Mouse (Mus musculus): ENCODE results near the gene AL732309.1. TPM values are rescaled to one million over a fixed set of nuclear protein-coding genes. Genes with fewer than 3 reads are reported as not detected.

AL732309.1 gene
- polyA plus RNA-seq, 1 experiment from 2014 or later = 2.4 TPM

DNA sequence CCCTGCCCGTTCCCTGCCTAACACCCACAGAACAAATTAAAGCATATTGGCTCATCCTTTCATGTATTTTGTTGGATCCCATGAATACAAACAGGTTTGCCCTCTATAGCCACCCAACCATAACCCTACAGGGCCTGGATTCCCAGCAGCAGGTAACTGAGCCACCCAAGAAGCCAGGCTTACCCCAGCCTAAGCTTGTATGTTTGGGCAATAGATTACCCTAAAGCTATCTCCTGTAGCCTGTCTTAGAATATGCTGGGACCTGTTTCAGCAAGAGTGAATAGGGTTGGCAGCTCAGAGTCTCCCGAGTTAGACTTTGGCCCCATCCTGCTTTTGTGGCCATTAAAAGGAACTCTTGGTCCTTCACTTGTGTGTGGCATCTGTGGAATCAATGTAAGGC is 38.9 kb upstream of the AL732309.1 start:
- no peak overlapping the region for H3K4me3 ChIP-seq (ENCODE audit: control insufficient read depth in 1 of 2, insufficient read depth in 1 of 2, low read depth in 1 of 2, low read length in 2 of 2)
- H3K4me1 ChIP-seq (ENCODE audit: control insufficient read depth in 2 of 2, insufficient read depth in 2 of 2, low read length in 2 of 2) = peaks cover 0 to 6% of the 10 kb centered on the region in 2 experiments; a peak in 1 of 4 replicates
- ATAC-seq (ENCODE audit: insufficient number of reproducible peaks, insufficient read depth, low FRiP score, low read depth) = no peak
- peaks cover 56% of the 10 kb centered on the region for H3K36me3 ChIP-seq (ENCODE audit: control insufficient read depth, insufficient read depth, low read length)
- peaks cover 28% of the 10 kb centered on the region for H3K27me3 ChIP-seq (ENCODE audit: control insufficient read depth, insufficient read depth, low read length)
- H3K9ac ChIP-seq (ENCODE audit: low read length) = no peak overlapping the region
- 89% methylated on average over 2 of the region's 2 CpGs for WGBS
- no peak overlapping the region for H3K4me2 ChIP-seq (ENCODE audit: low read length)
- no peaks in the 10 kb centered on the region for H3K9me3 ChIP-seq (ENCODE audit: control insufficient read depth, low read length)
- no peak overlapping the region for H3K27ac ChIP-seq (replicated peaks in 1 of 2; ENCODE audit: control insufficient read depth in 1 of 2, insufficient read depth in 1 of 2, low read depth in 2 of 2, low read length in 2 of 2)

DNA sequence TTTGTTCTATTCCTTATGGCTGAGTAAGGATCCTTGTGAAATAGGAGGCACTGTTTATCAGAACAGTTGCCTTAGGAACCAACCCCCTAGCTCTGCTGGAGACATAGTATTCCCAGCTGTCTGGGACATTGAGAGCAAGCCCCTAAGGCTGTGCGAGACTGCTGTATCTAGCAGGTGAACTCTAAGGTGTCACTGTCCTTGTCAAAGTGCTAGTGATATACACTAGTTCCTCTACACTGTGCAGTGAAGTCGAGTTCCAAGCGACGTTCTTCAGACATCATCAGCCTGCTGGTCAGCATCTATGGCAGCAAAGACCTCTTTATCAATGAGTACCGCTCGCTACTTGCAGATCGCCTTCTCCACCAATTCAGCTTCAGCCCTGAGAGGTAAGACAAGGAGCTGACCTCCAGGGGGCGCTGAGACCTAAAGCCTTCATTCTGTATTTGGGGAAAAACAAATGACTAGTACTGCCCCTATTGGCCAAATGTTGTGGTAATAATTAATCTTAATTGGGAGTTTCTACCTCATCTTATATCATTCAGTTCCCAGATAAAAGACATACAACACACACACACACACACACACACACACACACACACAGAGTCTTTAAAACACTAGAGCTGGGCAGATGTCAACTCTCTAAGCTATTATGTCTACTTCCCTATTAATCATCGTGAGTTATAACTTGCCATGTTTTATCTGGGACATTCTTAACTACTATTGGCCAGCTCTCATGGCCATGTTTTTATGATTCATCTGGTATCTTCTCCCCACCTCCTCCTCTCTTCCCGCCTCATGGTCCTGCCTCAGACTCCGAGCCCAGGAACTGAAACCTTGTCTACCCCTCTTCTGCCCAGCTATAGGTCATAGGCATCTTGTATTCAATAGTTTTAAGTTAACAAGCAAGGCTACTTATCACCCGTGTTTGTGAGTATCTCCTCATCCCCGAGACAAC is 32.5 kb upstream of the AL732309.1 start:
- Histone ChIP-seq H3K9ac (ENCODE audit: low read length) (no peak overlapping the region), H3K4me2 (ENCODE audit: low read length) (no peak overlapping the region), H3K36me3 (ENCODE audit: control insufficient read depth, insufficient read depth, low read length) (peaks cover 96% of the 10 kb centered on the region), H3K27ac (replicated peaks in 1 of 2; ENCODE audit: control insufficient read depth in 1 of 2, insufficient read depth in 1 of 2, low read depth in 2 of 2, low read length in 2 of 2) (no peak overlapping the region), H3K9me3 (ENCODE audit: control insufficient read depth, low read length) (no peaks in the 10 kb centered on the region), H3K4me1 (ENCODE audit: control insufficient read depth in 2 of 2, insufficient read depth in 2 of 2, low read length in 2 of 2) (no peaks in the 10 kb centered on the region), H3K4me3 (ENCODE audit: control insufficient read depth in 1 of 2, insufficient read depth in 1 of 2, low read depth in 1 of 2, low read length in 2 of 2) (no peak overlapping the region), H3K27me3 (ENCODE audit: control insufficient read depth, insufficient read depth, low read length) (no peaks in the 10 kb centered on the region)
- WGBS = 64% methylated on average over 13 of the region's 13 CpGs
- ATAC-seq (ENCODE audit: insufficient number of reproducible peaks, insufficient read depth, low FRiP score, low read depth) = no peak

DNA sequence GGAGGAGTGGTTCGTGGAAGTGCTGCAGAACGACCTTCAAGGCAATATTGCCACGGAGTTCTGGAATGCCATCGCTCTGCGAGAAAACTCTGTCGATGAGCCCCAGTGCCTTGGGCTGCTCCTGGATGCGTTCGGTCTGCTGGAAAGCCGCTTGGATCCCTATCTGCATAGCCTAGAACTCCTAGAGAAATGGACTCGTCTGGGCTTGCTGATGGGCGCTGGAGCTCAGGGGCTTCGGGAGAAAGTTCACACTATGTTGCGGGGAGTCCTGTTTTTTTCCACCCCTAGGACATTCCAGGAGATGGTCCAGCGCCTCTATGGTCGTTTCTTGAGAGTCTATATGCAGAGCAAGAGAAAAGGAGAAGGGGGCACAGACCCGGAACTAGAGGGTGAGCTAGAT is 26.3 kb upstream of the AL732309.1 start:
- Histone ChIP-seq H3K27ac (replicated peaks in 1 of 2; ENCODE audit: control insufficient read depth in 1 of 2, insufficient read depth in 1 of 2, low read depth in 2 of 2, low read length in 2 of 2) (no peak overlapping the region), H3K9ac (ENCODE audit: low read length) (peak overlapping the region; percentile 91), H3K9me3 (ENCODE audit: control insufficient read depth, low read length) (no peaks in the 10 kb centered on the region), H3K36me3 (ENCODE audit: control insufficient read depth, insufficient read depth, low read length) (peaks cover 79% of the 10 kb centered on the region), H3K4me1 (ENCODE audit: control insufficient read depth in 2 of 2, insufficient read depth in 2 of 2, low read length in 2 of 2) (peaks cover 12 to 22% of the 10 kb centered on the region in 2 experiments), H3K4me2 (ENCODE audit: low read length) (peak overlapping the region; percentile 92), H3K27me3 (ENCODE audit: control insufficient read depth, insufficient read depth, low read length) (no peaks in the 10 kb centered on the region), H3K4me3 (ENCODE audit: control insufficient read depth in 1 of 2, insufficient read depth in 1 of 2, low read depth in 1 of 2, low read length in 2 of 2) (peak overlapping the region; percentile 75 to 87)
- WGBS = 24% methylated on average over 16 of the region's 16 CpGs
- no peak for ATAC-seq (ENCODE audit: insufficient number of reproducible peaks, insufficient read depth, low FRiP score, low read depth)

DNA sequence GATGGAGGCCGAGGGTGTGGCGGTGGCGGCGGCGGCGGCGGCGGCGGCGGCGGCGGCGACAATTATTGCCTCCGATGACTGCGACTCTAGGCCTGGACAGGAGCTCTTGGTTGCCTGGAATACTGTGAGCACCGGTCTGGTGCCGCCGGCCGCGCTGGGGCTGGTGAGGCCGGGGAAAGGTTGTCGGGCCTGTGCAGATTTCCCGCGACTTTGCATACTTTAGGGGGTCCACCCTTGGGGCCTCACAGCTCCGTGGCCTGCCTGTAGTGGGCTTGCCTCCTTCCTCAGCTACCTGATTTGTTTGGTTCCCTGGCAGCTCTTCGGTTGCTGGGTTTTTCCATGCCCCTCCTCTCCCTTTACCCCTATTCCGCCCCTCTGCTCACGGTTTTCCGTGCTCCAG is 25.9 kb upstream of the AL732309.1 start:
- H3K36me3 ChIP-seq (ENCODE audit: control insufficient read depth, insufficient read depth, low read length) = peaks cover 74% of the 10 kb centered on the region
- peak; percentile 17; the same call in 1 of the 2 replicates for ATAC-seq (ENCODE audit: insufficient number of reproducible peaks, insufficient read depth, low FRiP score, low read depth)
- under 1% methylated on average over 29 of the region's 29 CpGs for WGBS
- H3K9ac ChIP-seq (ENCODE audit: low read length) = peak overlapping the region; percentile 91
- peak overlapping the region; percentile 75 to 87 for H3K4me3 ChIP-seq (ENCODE audit: control insufficient read depth in 1 of 2, insufficient read depth in 1 of 2, low read depth in 1 of 2, low read length in 2 of 2)
- H3K27me3 ChIP-seq (ENCODE audit: control insufficient read depth, insufficient read depth, low read length) = no peaks in the 10 kb centered on the region
- peak overlapping the region; percentile 92 for H3K4me2 ChIP-seq (ENCODE audit: low read length)
- peaks cover 12 to 22% of the 10 kb centered on the region in 2 experiments for H3K4me1 ChIP-seq (ENCODE audit: control insufficient read depth in 2 of 2, insufficient read depth in 2 of 2, low read length in 2 of 2)
- peak overlapping the region in 1 of 2 experiments; percentile 84; a peak in 3 of 4 replicates for H3K27ac ChIP-seq (replicated peaks in 1 of 2; ENCODE audit: control insufficient read depth in 1 of 2, insufficient read depth in 1 of 2, low read depth in 2 of 2, low read length in 2 of 2)
- no peaks in the 10 kb centered on the region for H3K9me3 ChIP-seq (ENCODE audit: control insufficient read depth, low read length)

DNA sequence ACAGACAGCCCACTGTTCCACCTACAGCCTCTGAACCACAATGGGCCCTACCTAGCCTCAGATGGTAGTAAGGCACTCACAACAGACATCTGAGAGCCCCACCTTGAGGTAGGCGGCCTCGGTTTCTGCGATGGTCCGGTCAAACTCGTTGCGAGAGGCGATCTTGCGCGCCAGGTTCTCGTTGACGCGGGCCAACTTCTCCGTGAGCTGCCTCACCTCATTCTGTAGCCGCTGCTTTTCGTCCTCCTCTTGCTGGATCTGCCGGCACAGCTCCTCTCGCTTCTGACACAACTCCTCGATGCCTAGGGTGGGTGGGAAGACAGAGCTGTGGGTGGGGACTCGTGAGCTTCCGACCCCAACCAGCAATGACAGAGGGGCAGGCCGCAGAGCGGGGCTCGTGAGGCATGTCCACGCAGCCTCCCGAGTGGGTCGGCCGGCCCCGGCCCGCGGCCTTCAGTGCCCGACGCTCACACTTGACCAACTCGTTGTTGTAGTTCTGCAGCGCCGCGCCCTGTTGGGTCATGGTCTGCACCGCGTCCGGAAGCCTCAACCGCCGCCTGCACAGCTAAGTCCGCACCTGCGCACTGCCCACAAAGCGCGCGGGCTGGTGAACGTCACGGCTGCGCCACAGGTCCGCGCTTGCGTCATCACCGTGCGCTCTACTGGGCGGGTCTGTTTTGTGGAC is 25.3 kb upstream of the AL732309.1 start, which contains the start of the genes Ssna1 and Anapc2:
Ssna1 (minus strand) TSS at position 612 of the 685 bp plus-strand sequence.
Anapc2 (plus strand) TSS at position 652 of the 685 bp plus-strand sequence.
- Histone ChIP-seq H3K4me1 (ENCODE audit: control insufficient read depth in 2 of 2, insufficient read depth in 2 of 2, low read length in 2 of 2) (peaks cover 16 to 26% of the 10 kb centered on the region in 2 experiments), H3K27me3 (ENCODE audit: control insufficient read depth, insufficient read depth, low read length) (no peaks in the 10 kb centered on the region), H3K27ac (replicated peaks in 1 of 2; ENCODE audit: control insufficient read depth in 1 of 2, insufficient read depth in 1 of 2, low read depth in 2 of 2, low read length in 2 of 2) (peak within 1 kb of the TSS; percentile 66 to 84), H3K9ac (ENCODE audit: low read length) (peak within 1 kb of the TSS; percentile 91), H3K36me3 (ENCODE audit: control insufficient read depth, insufficient read depth, low read length) (peaks cover 69% of the 10 kb centered on the region), H3K4me2 (ENCODE audit: low read length) (peak within 1 kb of the TSS; percentile 92), H3K9me3 (ENCODE audit: control insufficient read depth, low read length) (no peaks in the 10 kb centered on the region), H3K4me3 (ENCODE audit: control insufficient read depth in 1 of 2, insufficient read depth in 1 of 2, low read depth in 1 of 2, low read length in 2 of 2) (peak within 1 kb of the TSS; percentile 75 to 87)
- under 1% methylated on average over 55 of the region's 55 CpGs for WGBS
- peak; percentile 91 for ATAC-seq (ENCODE audit: insufficient number of reproducible peaks, insufficient read depth, low FRiP score, low read depth)

DNA sequence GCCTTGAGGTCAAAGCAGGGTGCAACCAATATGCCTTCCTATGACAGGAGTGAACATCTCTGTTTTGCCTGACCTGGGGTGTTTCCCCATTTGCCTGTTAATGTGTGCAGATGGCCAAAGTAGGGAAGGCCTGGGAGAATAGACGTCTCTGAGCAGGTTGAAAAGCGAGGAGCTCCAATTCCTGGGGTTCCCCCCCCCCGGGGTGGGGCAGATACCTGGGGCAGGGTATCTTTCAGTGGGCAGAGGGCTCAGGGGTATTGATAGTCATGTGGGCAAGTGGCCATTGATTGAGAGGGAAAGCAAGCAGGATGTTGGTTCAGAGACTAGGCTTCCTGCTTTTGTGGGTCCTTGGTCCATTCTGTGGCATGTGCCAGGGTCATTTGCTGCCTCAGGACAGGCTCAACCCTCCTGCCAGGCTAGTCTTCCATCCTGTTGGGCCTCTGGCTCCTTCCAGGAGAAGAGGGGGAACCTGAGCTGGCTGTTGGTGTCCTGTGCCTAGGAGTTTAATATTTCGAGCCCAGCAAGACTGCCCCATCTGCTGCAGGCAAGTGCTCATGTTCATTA is 21.2 kb upstream of the AL732309.1 start:
- no peak overlapping the region for H3K9ac ChIP-seq (ENCODE audit: low read length)

DNA sequence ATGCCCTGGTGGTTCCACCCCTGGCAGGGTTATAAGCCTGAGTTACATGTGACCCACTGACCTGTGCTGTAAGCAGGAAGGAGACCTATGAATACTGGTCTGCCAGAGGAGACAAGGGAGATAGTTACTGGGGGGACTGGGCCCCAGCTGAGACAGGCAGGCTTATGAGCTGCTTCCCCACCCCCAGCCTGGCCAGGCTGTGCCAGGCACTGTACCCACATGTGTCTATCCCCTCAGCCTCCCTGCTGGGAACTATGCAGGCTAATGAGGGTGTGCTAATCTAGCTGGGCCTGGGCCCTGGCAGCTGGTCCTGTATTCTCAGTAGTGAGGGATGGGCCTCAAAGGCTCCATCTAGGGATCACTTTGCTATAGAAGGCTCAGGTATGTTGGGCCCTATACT is 20.6 kb upstream of the AL732309.1 start:
- H3K27ac ChIP-seq (replicated peaks in 1 of 2; ENCODE audit: control insufficient read depth in 1 of 2, insufficient read depth in 1 of 2, low read depth in 2 of 2, low read length in 2 of 2) = no peak overlapping the region
- H3K4me1 ChIP-seq (ENCODE audit: control insufficient read depth in 2 of 2, insufficient read depth in 2 of 2, low read length in 2 of 2) = peaks cover 30 to 41% of the 10 kb centered on the region in 2 experiments
- H3K4me2 ChIP-seq (ENCODE audit: low read length) = no peak overlapping the region
- H3K36me3 ChIP-seq (ENCODE audit: control insufficient read depth, insufficient read depth, low read length) = peaks cover 30% of the 10 kb centered on the region
- ATAC-seq (ENCODE audit: insufficient number of reproducible peaks, insufficient read depth, low FRiP score, low read depth) = no peak
- H3K27me3 ChIP-seq (ENCODE audit: control insufficient read depth, insufficient read depth, low read length) = peaks cover 8% of the 10 kb centered on the region
- no peaks in the 10 kb centered on the region for H3K9me3 ChIP-seq (ENCODE audit: control insufficient read depth, low read length)
- H3K4me3 ChIP-seq (ENCODE audit: control insufficient read depth in 1 of 2, insufficient read depth in 1 of 2, low read depth in 1 of 2, low read length in 2 of 2) = no peak overlapping the region
- no peak overlapping the region for H3K9ac ChIP-seq (ENCODE audit: low read length)

More for the DNA sequence above, 21.2 kb upstream of the AL732309.1 start:
- ATAC-seq (ENCODE audit: insufficient number of reproducible peaks, insufficient read depth, low FRiP score, low read depth) = no peak
- no peak overlapping the region for H3K4me2 ChIP-seq (ENCODE audit: low read length)
- WGBS = 67% methylated on average over 4 of the region's 4 CpGs
- peaks cover 30 to 41% of the 10 kb centered on the region in 2 experiments for H3K4me1 ChIP-seq (ENCODE audit: control insufficient read depth in 2 of 2, insufficient read depth in 2 of 2, low read length in 2 of 2)
- peaks cover 8% of the 10 kb centered on the region for H3K27me3 ChIP-seq (ENCODE audit: control insufficient read depth, insufficient read depth, low read length)
- no peak overlapping the region for H3K4me3 ChIP-seq (ENCODE audit: control insufficient read depth in 1 of 2, insufficient read depth in 1 of 2, low read depth in 1 of 2, low read length in 2 of 2)
- peaks cover 30% of the 10 kb centered on the region for H3K36me3 ChIP-seq (ENCODE audit: control insufficient read depth, insufficient read depth, low read length)
- H3K9me3 ChIP-seq (ENCODE audit: control insufficient read depth, low read length) = no peaks in the 10 kb centered on the region
- no peak overlapping the region for H3K27ac ChIP-seq (replicated peaks in 1 of 2; ENCODE audit: control insufficient read depth in 1 of 2, insufficient read depth in 1 of 2, low read depth in 2 of 2, low read length in 2 of 2)

Measured in heart, embryonic 14.5 days (tissue).